Mouse (Mus musculus): Measurements from ENCODE around the gene Hoxd8. TPM values are rescaled to one million over a fixed set of nuclear protein-coding genes. Genes with fewer than 3 reads are reported as not detected.

The Hoxd8 gene
- total and polyA plus RNA-seq, 2 experiments from 2014 or later: 0.37 TPM; not detected in 1

GRCm38 (mm10) chr2:74715504-74716241 is 11.3 kb downstream of the Hoxd8 start:
- H3K4me1 ChIP-seq (ENCODE audit: insufficient read depth, low read length): no peaks in the 10 kb centered on the region
- H3K9me3 ChIP-seq (ENCODE audit: low read length): no peaks in the 10 kb centered on the region
- H3K27me3 ChIP-seq (ENCODE audit: insufficient read depth, low read length): peaks cover 81% of the 10 kb centered on the region
- no peaks in the 10 kb centered on the region for H3K36me3 ChIP-seq (ENCODE audit: insufficient read depth, low read length)
- no peak overlapping the region for H3K27ac ChIP-seq
- H3K9ac ChIP-seq (replicated peaks; ENCODE audit: low read length): no peak overlapping the region
- DNase-seq (ENCODE audit: low spot score): peak; percentile 93
- H3K4me3 ChIP-seq (ENCODE audit: low read length): peak overlapping the region; percentile 17; the same call in 1 of the 2 replicates
- peak; percentile 83 for ATAC-seq
- WGBS: 4% methylated on average over 26 of the region's 26 CpGs
- peak; percentile 90 for TF ChIP-seq CTCF (IDR thresholded peaks at IDR 0.05; ENCODE audit: low read depth)
- peak overlapping the region; percentile 44 for H3K4me2 ChIP-seq (ENCODE audit: low read depth, low read length)

GRCm38 (mm10) chr2:74720384-74720783 is 16.0 kb downstream of the Hoxd8 start:
- Histone ChIP-seq H3K4me2 (ENCODE audit: low read depth, low read length) (no peak overlapping the region), H3K36me3 (ENCODE audit: insufficient read depth, low read length) (no peaks in the 10 kb centered on the region), H3K4me3 (ENCODE audit: low read length) (no peak overlapping the region), H3K4me1 (ENCODE audit: insufficient read depth, low read length) (no peaks in the 10 kb centered on the region), H3K27me3 (ENCODE audit: insufficient read depth, low read length) (peaks cover 87% of the 10 kb centered on the region), H3K9ac (replicated peaks; ENCODE audit: low read length) (no peak overlapping the region), H3K27ac (no peak overlapping the region), H3K9me3 (ENCODE audit: low read length) (no peaks in the 10 kb centered on the region)
- TF ChIP-seq CTCF (IDR thresholded peaks at IDR 0.05; ENCODE audit: low read depth): no peak
- ATAC-seq: no peak
- WGBS: 18% methylated on average over 2 of the region's 2 CpGs
- DNase-seq (ENCODE audit: low spot score): no peak

DNA sequence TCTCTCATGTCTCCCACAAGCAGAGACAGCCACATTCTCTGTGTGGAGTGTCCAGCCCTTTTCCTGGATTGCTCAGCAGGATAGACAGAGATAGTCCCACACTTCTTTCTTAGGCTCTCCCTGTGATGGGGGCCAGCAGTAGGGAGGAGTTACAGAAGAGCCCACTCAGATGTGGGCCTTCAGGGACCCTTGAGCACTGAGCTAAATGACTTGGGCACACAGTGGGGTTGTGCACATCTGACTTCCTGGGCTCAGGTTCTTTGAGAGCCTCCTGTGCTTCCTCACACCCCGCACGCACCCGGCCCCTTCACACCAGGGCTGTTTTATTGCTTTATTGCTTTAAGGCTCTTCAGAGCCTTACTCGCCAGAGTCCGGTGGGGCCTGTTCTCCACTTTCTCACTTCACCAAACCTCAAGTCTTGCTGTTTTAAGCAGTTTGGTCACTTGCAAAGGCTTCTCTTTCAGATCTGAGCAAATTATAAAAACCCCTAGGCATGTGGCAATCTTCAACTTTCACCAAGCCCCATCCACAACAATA is 16.6 kb downstream of the Hoxd8 start:
- no peak overlapping the region for H3K27ac ChIP-seq
- no peak for ATAC-seq
- H3K9ac ChIP-seq (replicated peaks; ENCODE audit: low read length): no peak overlapping the region
- H3K4me2 ChIP-seq (ENCODE audit: low read depth, low read length): no peak overlapping the region
- DNase-seq (ENCODE audit: low spot score): no peak
- H3K4me1 ChIP-seq (ENCODE audit: insufficient read depth, low read length): no peaks in the 10 kb centered on the region
- H3K27me3 ChIP-seq (ENCODE audit: insufficient read depth, low read length): peaks cover 85% of the 10 kb centered on the region
- no peak overlapping the region for H3K4me3 ChIP-seq (ENCODE audit: low read length)
- H3K36me3 ChIP-seq (ENCODE audit: insufficient read depth, low read length): no peaks in the 10 kb centered on the region
- no peaks in the 10 kb centered on the region for H3K9me3 ChIP-seq (ENCODE audit: low read length)
- TF ChIP-seq CTCF (IDR thresholded peaks at IDR 0.05; ENCODE audit: low read depth): no peak
- WGBS: 13% methylated on average over 5 of the region's 5 CpGs

DNA sequence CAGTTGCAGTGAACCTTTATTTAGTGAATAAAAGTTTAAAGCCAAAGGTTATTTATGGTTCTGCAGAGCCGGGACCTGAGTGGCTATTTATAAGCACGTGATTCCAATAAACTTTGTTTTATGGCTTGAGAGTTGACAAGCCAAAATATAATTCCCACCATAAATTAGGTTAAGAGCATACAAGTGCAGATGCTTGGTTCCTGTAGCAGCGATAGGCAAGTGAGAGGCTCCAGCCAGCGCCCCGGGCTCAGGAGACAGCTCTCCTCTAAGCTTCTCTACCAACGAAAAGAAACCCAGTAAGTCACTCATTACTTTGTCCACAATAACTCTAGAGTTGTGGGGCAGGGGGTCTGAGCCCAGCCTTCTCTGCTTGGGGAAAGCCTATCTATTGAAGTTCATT is 17.5 kb downstream of the Hoxd8 start:
- ATAC-seq (no peak), DNase-seq (ENCODE audit: low spot score) (no peak)
- no peak overlapping the region for H3K4me2 ChIP-seq (ENCODE audit: low read depth, low read length)
- no peak overlapping the region for H3K4me3 ChIP-seq (ENCODE audit: low read length)
- H3K27ac ChIP-seq: no peak overlapping the region
- H3K27me3 ChIP-seq (ENCODE audit: insufficient read depth, low read length): peaks cover 85% of the 10 kb centered on the region
- TF ChIP-seq CTCF (IDR thresholded peaks at IDR 0.05; ENCODE audit: low read depth): no peak
- no peaks in the 10 kb centered on the region for H3K36me3 ChIP-seq (ENCODE audit: insufficient read depth, low read length)
- 14% methylated on average over 6 of the region's 6 CpGs for whole genome bisulfite sequencing
- no peaks in the 10 kb centered on the region for H3K9me3 ChIP-seq (ENCODE audit: low read length)
- H3K9ac ChIP-seq (replicated peaks; ENCODE audit: low read length): no peak overlapping the region
- no peaks in the 10 kb centered on the region for H3K4me1 ChIP-seq (ENCODE audit: insufficient read depth, low read length)

DNA sequence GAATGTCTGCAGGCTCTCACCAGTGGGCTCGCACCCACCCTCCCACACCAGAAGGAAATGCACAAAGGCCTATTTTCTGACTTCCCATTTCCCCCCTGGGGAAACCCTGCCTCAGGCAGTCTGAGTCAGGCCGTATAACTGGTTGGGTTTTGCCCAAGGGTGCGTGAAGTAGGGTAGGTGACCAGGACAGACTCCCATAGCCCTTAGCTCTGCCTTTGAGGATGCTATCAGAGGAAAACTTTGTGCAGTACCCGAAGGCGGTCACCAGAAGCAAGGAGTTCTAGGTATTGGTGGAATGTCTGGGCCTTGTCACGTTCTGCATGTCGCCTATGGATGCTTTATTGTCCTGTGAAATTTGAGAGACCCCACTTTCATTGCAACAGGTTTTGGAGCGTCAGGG is 18.5 kb downstream of the Hoxd8 start:
- no peak for ATAC-seq
- H3K36me3 ChIP-seq (ENCODE audit: insufficient read depth, low read length): no peaks in the 10 kb centered on the region
- H3K27me3 ChIP-seq (ENCODE audit: insufficient read depth, low read length): peaks cover 88% of the 10 kb centered on the region
- no peak for TF ChIP-seq CTCF (IDR thresholded peaks at IDR 0.05; ENCODE audit: low read depth)
- no peaks in the 10 kb centered on the region for H3K9me3 ChIP-seq (ENCODE audit: low read length)
- DNase-seq (ENCODE audit: low spot score): no peak
- no peak overlapping the region for H3K4me3 ChIP-seq (ENCODE audit: low read length)
- H3K27ac ChIP-seq: no peak overlapping the region
- H3K4me1 ChIP-seq (ENCODE audit: insufficient read depth, low read length): no peaks in the 10 kb centered on the region
- 20% methylated on average over 8 of the region's 8 CpGs for WGBS
- H3K9ac ChIP-seq (replicated peaks; ENCODE audit: low read length): no peak overlapping the region
- H3K4me2 ChIP-seq (ENCODE audit: low read depth, low read length): no peak overlapping the region

DNA sequence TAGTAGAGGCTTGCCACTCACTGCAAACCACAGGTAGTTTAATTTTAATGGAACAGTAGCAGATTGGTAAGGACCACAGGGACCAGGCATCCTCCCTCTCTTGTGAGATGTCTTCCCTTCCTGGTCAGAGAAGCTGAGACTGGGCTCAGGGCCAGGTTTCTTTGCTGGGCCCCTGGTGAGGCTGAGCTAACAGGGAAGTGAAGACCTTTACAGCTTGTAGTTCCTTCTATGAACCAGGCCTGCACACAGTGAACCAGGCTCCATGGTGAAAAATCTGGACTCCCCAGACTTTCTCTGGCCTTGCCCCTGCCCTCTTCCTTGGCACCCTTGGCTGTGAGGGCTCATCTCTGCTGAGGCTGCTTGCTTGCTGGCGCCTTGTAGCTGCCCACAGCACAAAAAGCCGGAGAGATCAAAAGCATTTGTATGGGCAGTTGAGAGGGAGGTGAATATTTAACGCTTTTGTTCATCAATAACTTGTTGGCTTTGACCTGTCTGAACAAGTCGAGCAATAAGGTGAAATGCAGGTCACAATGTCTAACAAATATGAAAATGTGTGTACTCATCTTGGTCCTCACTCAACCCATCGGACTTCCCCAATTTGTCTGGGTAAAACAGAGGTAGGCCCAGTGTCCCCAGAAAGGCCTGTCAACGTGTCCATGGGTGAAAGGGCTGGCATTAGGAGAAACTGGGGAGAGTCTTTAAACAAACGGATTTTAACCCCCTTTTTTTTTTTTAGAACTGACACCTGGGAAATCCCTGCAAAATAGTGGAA is 20.0 kb downstream of the Hoxd8 start:
- Histone ChIP-seq H3K36me3 (ENCODE audit: insufficient read depth, low read length) (no peaks in the 10 kb centered on the region), H3K4me3 (ENCODE audit: low read length) (no peak overlapping the region), H3K9me3 (ENCODE audit: low read length) (no peaks in the 10 kb centered on the region), H3K27me3 (ENCODE audit: insufficient read depth, low read length) (peaks cover 89% of the 10 kb centered on the region), H3K4me2 (ENCODE audit: low read depth, low read length) (no peak overlapping the region), H3K9ac (replicated peaks; ENCODE audit: low read length) (no peak overlapping the region), H3K27ac (no peak overlapping the region), H3K4me1 (ENCODE audit: insufficient read depth, low read length) (no peaks in the 10 kb centered on the region)
- 13% methylated on average over 7 of the region's 7 CpGs for WGBS
- no peak for TF ChIP-seq CTCF (IDR thresholded peaks at IDR 0.05; ENCODE audit: low read depth)
- no peak for ATAC-seq
- DNase-seq (ENCODE audit: low spot score): no peak

All from hindbrain, postnatal 0 days (tissue).